Mouse (Mus musculus): ENCODE data around the gene Cmah. TPM values are rescaled to one million over a fixed set of nuclear protein-coding genes. Genes with fewer than 3 reads are reported as not detected.
"Not testable (repeated sequence)": the region's sequence is repeated elsewhere in the genome, so short reads cannot be mapped to it uniquely, and the experiment has no call there.

Gene Cmah
- polyA plus RNA-seq, 1 experiment from 2014 or later = 0.23 TPM

GRCm38 (mm10) chr13:24365191-24365590 is 38.0 kb downstream of the Cmah start:
- Histone ChIP-seq H3K9me3 (ENCODE audit: control insufficient read depth, low read length) (no peaks in the 10 kb centered on the region), H3K4me3 (ENCODE audit: low read depth, low read length) (no peak overlapping the region), H3K27me3 (replicated peaks; ENCODE audit: control insufficient read depth, insufficient read depth, low read length) (no peaks in the 10 kb centered on the region), H3K27ac (ENCODE audit: low read depth) (no peak overlapping the region), H3K4me2 (ENCODE audit: low read length) (no peak overlapping the region), H3K9ac (ENCODE audit: low read length) (no peak overlapping the region), H3K36me3 (ENCODE audit: control insufficient read depth, insufficient read depth, low read length) (no peaks in the 10 kb centered on the region), H3K4me1 (replicated peaks; ENCODE audit: control insufficient read depth, insufficient read depth, low read length) (no peaks in the 10 kb centered on the region)
- DNase-seq (ENCODE audit: low spot score) = no peak
- ATAC-seq (replicated peaks; ENCODE audit: low FRiP score, low TSS enrichment, low read depth) = no peak
- 90% methylated on average over 6 of the region's 6 CpGs for WGBS

DNA sequence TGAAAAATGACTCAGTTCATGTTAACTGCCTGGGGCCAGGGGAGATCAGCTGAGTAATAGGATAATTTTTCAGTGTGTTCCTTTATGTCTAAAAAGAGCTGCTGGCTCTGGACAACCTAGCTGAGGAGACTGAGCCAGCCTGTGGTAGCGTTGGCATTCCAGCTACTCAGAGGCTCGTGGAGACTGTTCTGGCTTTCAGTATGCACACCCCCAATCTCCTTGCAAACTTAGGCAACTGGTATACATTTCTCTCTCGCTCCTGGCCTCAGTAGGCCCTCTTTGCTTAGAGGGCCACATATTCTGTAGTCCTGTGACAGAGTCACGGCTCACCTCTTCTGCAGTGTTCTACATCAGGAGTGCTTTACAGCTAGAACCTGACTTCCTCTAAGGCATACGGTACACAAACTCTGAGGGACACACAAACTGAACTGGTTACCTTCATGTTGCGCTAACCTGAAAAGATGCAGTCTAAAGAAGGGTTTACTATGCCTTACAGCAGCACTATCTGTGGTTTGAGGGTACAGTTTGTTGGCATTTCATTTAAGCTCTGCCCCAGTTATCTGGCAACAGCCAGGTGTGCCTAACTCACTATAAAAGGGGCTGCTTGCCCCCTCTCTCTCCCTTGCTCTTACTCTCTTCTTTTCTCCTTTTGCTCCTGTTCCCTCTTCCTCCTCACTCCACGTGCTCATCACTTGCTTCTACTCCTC is 45.8 kb downstream of the Cmah start:
- Histone ChIP-seq H3K27ac (ENCODE audit: low read depth) (no peak overlapping the region), H3K9ac (ENCODE audit: low read length) (no peak overlapping the region), H3K4me2 (ENCODE audit: low read length) (no peak overlapping the region), H3K27me3 (replicated peaks; ENCODE audit: control insufficient read depth, insufficient read depth, low read length) (no peaks in the 10 kb centered on the region), H3K4me3 (ENCODE audit: low read depth, low read length) (no peak overlapping the region), H3K4me1 (replicated peaks; ENCODE audit: control insufficient read depth, insufficient read depth, low read length) (no peaks in the 10 kb centered on the region), H3K9me3 (ENCODE audit: control insufficient read depth, low read length) (no peaks in the 10 kb centered on the region), H3K36me3 (ENCODE audit: control insufficient read depth, insufficient read depth, low read length) (no peaks in the 10 kb centered on the region)
- DNase-seq (ENCODE audit: low spot score) (no peak), ATAC-seq (replicated peaks; ENCODE audit: low FRiP score, low TSS enrichment, low read depth) (no peak)
- WGBS = 90% methylated on average over 7 of the region's 7 CpGs

DNA sequence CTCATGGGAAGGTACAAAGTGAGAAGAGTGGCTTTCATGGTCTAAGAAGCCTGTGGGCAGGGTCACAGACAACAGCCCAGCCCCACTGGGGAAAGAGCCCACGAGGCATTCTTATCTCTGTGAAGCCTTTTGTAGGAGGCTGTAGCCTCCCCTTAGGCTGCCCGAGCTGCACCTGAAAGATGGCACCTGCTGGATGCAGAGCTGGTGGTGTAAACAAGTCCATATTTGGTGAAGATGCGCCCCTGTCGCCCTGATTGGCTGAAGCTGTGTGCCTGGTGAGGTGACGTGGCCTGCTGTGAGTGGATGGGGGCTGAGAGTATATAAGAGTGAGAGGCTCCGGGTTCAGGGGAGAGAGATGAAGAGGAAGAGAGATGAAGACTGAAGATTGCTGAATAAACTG is 47.4 kb downstream of the Cmah start:
- H3K9me3 ChIP-seq (ENCODE audit: control insufficient read depth, low read length); H3K4me3 ChIP-seq (ENCODE audit: low read depth, low read length); H3K36me3 ChIP-seq (ENCODE audit: control insufficient read depth, insufficient read depth, low read length); H3K27ac ChIP-seq (ENCODE audit: low read depth); H3K4me1 ChIP-seq (replicated peaks; ENCODE audit: control insufficient read depth, insufficient read depth, low read length); H3K9ac ChIP-seq (ENCODE audit: low read length); DNase-seq (ENCODE audit: low spot score); H3K4me2 ChIP-seq (ENCODE audit: low read length); ATAC-seq (replicated peaks; ENCODE audit: low FRiP score, low TSS enrichment, low read depth); H3K27me3 ChIP-seq (replicated peaks; ENCODE audit: control insufficient read depth, insufficient read depth, low read length): not testable (repeated sequence)
- 77% methylated on average over 6 of the region's 6 CpGs for WGBS

DNA sequence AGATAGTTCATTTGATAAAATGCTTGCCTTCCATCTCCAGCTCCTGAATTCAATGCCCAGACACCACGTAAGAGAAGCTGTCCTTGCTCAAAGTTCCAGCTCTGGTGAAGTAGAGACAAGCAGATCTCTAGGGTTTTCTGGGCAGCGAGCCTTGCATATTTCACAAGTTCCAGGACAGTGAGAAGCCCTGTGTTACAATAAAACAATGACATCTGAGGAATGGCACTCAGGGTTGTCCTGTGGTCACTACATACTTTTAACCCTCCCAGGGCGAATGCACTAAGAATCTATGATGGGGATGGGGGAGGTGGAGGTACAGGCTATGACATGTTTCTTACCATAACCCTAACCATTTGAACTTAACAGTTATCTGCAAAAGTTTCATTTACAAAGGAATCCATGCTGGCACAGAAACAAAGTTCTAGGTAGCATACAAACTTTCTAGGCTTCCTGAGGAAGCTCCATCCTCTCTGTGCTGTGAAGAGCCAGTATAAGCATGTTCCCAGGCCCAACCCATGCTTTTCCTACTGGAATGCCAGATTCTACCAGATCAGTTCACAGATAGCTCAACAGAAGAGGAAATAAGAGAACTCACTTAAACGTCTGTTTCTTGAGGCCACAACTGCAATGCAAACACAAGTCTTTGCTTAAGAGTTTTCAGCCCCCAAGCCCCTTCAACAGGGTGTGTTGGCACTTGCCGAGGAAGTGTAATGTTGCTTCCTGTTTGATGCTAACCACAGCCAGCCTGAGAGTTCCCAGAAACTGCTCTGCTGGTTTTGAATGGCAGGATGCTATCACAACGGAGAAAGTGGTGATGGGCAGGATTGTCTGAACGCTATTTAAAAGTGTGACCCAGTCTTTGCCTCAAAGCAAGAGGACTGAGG is 48.4 kb downstream of the Cmah start:
- no peaks in the 10 kb centered on the region for H3K27me3 ChIP-seq (replicated peaks; ENCODE audit: control insufficient read depth, insufficient read depth, low read length)
- DNase-seq (ENCODE audit: low spot score) (no peak), ATAC-seq (replicated peaks; ENCODE audit: low FRiP score, low TSS enrichment, low read depth) (no peak)
- H3K9ac ChIP-seq (ENCODE audit: low read length) = no peak overlapping the region
- 59% methylated on average over 7 of the region's 7 CpGs for WGBS
- no peak overlapping the region for H3K4me3 ChIP-seq (ENCODE audit: low read depth, low read length)
- no peaks in the 10 kb centered on the region for H3K36me3 ChIP-seq (ENCODE audit: control insufficient read depth, insufficient read depth, low read length)
- no peak overlapping the region for H3K4me2 ChIP-seq (ENCODE audit: low read length)
- no peak overlapping the region for H3K27ac ChIP-seq (ENCODE audit: low read depth)
- H3K4me1 ChIP-seq (replicated peaks; ENCODE audit: control insufficient read depth, insufficient read depth, low read length) = no peaks in the 10 kb centered on the region
- H3K9me3 ChIP-seq (ENCODE audit: control insufficient read depth, low read length) = no peaks in the 10 kb centered on the region

GRCm38 (mm10) chr13:24380713-24381112 is 53.5 kb downstream of the Cmah start:
- ATAC-seq (replicated peaks; ENCODE audit: low FRiP score, low TSS enrichment, low read depth) (no peak), DNase-seq (ENCODE audit: low spot score) (no peak)
- no peak overlapping the region for H3K27ac ChIP-seq (ENCODE audit: low read depth)
- H3K36me3 ChIP-seq (ENCODE audit: control insufficient read depth, insufficient read depth, low read length) = no peaks in the 10 kb centered on the region
- no peak overlapping the region for H3K9ac ChIP-seq (ENCODE audit: low read length)
- H3K4me1 ChIP-seq (replicated peaks; ENCODE audit: control insufficient read depth, insufficient read depth, low read length) = no peaks in the 10 kb centered on the region
- WGBS = 70% methylated on average over 6 of the region's 6 CpGs
- H3K4me3 ChIP-seq (ENCODE audit: low read depth, low read length) = no peak overlapping the region
- no peak overlapping the region for H3K4me2 ChIP-seq (ENCODE audit: low read length)
- H3K9me3 ChIP-seq (ENCODE audit: control insufficient read depth, low read length) = no peaks in the 10 kb centered on the region
- H3K27me3 ChIP-seq (replicated peaks; ENCODE audit: control insufficient read depth, insufficient read depth, low read length) = no peaks in the 10 kb centered on the region

GRCm38 (mm10) chr13:24383885-24384284 is 56.7 kb downstream of the Cmah start:
- Histone ChIP-seq H3K27ac (ENCODE audit: low read depth) (no peak overlapping the region), H3K4me2 (ENCODE audit: low read length) (no peak overlapping the region), H3K27me3 (replicated peaks; ENCODE audit: control insufficient read depth, insufficient read depth, low read length) (no peaks in the 10 kb centered on the region), H3K36me3 (ENCODE audit: control insufficient read depth, insufficient read depth, low read length) (no peaks in the 10 kb centered on the region), H3K9ac (ENCODE audit: low read length) (no peak overlapping the region), H3K4me3 (ENCODE audit: low read depth, low read length) (no peak overlapping the region), H3K4me1 (replicated peaks; ENCODE audit: control insufficient read depth, insufficient read depth, low read length) (no peaks in the 10 kb centered on the region), H3K9me3 (ENCODE audit: control insufficient read depth, low read length) (no peaks in the 10 kb centered on the region)
- ATAC-seq (replicated peaks; ENCODE audit: low FRiP score, low TSS enrichment, low read depth) (no peak), DNase-seq (ENCODE audit: low spot score) (no peak)
- WGBS = 87% methylated on average over 3 of the region's 3 CpGs

- Histone ChIP-seq H3K9ac (ENCODE audit: low read length) (no peak overlapping the region), H3K4me3 (ENCODE audit: low read depth, low read length) (no peak overlapping the region), H3K27me3 (replicated peaks; ENCODE audit: control insufficient read depth, insufficient read depth, low read length) (no peaks in the 10 kb centered on the region), H3K9me3 (ENCODE audit: control insufficient read depth, low read length) (no peaks in the 10 kb centered on the region), H3K27ac (ENCODE audit: low read depth) (no peak overlapping the region), H3K4me1 (replicated peaks; ENCODE audit: control insufficient read depth, insufficient read depth, low read length) (no peaks in the 10 kb centered on the region), H3K4me2 (ENCODE audit: low read length) (no peak overlapping the region), H3K36me3 (ENCODE audit: control insufficient read depth, insufficient read depth, low read length) (no peaks in the 10 kb centered on the region)
- DNase-seq (ENCODE audit: low spot score) (no peak), ATAC-seq (replicated peaks; ENCODE audit: low FRiP score, low TSS enrichment, low read depth) (no peak)
- WGBS = 67% methylated on average over 5 of the region's 5 CpGs
Observed at GRCm38 (mm10) chr13:24391892-24392291, 64.7 kb downstream of the Cmah start.

DNA sequence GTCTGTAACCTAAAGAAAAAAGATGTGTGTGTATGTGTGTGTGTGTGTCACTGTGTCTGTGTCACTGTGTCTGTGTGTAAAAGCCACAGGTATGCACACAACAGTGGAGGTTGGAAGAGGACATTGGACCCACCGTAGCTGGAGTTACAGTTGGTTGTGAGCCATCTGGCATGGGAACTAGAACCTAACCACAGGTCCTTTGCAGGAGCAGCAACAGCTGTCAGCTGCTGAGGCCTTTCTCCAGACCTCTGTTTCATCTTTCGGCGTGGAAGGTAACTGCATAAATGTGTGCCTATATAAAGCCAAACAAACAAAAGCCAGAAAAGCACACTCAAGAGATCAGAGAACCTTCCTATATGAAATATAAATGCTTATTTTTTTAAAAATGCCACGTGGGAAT is 65.5 kb downstream of the Cmah start:
- no peak for DNase-seq (ENCODE audit: low spot score)
- 65% methylated on average over 4 of the region's 4 CpGs for WGBS
- Histone ChIP-seq H3K9me3 (ENCODE audit: control insufficient read depth, low read length) (no peaks in the 10 kb centered on the region), H3K9ac (ENCODE audit: low read length) (no peak overlapping the region), H3K36me3 (ENCODE audit: control insufficient read depth, insufficient read depth, low read length) (no peaks in the 10 kb centered on the region), H3K4me2 (ENCODE audit: low read length) (no peak overlapping the region), H3K4me3 (ENCODE audit: low read depth, low read length) (no peak overlapping the region), H3K27ac (ENCODE audit: low read depth) (no peak overlapping the region), H3K4me1 (replicated peaks; ENCODE audit: control insufficient read depth, insufficient read depth, low read length) (no peaks in the 10 kb centered on the region), H3K27me3 (replicated peaks; ENCODE audit: control insufficient read depth, insufficient read depth, low read length) (no peaks in the 10 kb centered on the region)
- ATAC-seq (replicated peaks; ENCODE audit: low FRiP score, low TSS enrichment, low read depth) = no peak
